In the genomic region with DNA sequence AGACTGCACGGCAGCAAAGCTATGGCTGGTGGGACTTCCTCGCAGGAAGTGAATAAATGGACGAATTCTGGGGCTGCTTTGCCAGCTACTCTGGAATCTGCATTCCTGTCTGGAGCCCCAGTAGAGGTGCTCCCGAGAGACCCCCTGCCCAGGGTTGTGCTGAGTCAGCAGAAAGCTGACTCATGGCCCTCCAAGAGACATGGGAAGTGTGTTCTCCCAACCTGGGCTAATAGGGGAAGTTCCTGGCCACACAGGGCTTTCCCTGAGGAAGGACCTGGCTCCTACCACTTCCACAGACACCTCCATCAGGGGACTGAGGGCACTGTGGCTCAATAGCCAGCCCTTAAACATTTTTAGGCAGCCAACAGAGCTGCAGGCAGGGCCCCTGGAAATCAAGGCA, we compare ENCODE assay signal across 28 mouse cellular contexts. TPM values are rescaled to one million over a fixed set of nuclear protein-coding genes. Genes with fewer than 3 reads are reported as not detected.
DNase-seq lines count a peak whose midpoint lies in the region; ATAC-seq lines count a peak whose summit lies in the region.
"Had no signal": no experiment of that assay in that cellular context is flagged by ENCODE, and none has a peak within 500 bp of the region (broad histone marks: within the 10 kb centered on the region; RNA-seq: fewer than 3 reads in every experiment).

No protein-coding gene starts in this region.

- no peak for ATAC-seq in kidney, embryonic 16.5 days (ENCODE audit: low FRiP score, low TSS enrichment)
- no peak for ATAC-seq in embryonic facial prominence, embryonic 15.5 days (ENCODE audit: insufficient number of reproducible peaks, low FRiP score, low TSS enrichment, low read depth)

- H3K27me3 ChIP-seq in kidney, embryonic 16.5 days (ENCODE audit: insufficient read depth, low read length): no peaks in the 10 kb centered on the region
- no peaks in the 10 kb centered on the region for H3K27me3 ChIP-seq in embryonic facial prominence, embryonic 15.5 days
- H3K27me3 ChIP-seq: embryonic facial prominence, embryonic 12.5 days; forebrain, embryonic 12.5 days had no signal

- no peak overlapping the region for H3K4me3 ChIP-seq in kidney, embryonic 16.5 days (ENCODE audit: low read length)
- no peak overlapping the region for H3K4me3 ChIP-seq in embryonic facial prominence, embryonic 15.5 days (replicated peaks)
- H3K4me3 ChIP-seq: embryonic facial prominence, embryonic 12.5 days; erythroblast, embryonic 14.5 days; forebrain, embryonic 12.5 days; gastrocnemius, adult 2 months; hindbrain, embryonic 12.5 days; left cerebral cortex, adult 2 months; midbrain, embryonic 12.5 days had no signal

- H3K27ac ChIP-seq in kidney, embryonic 16.5 days (ENCODE audit: low read length): no peak overlapping the region
- 0 out of 2 replicates have a peak overlapping the region, but pooled peaks have one; percentile 4 for H3K27ac ChIP-seq in embryonic facial prominence, embryonic 15.5 days (replicated peaks)
- H3K27ac ChIP-seq: embryonic facial prominence, embryonic 12.5 days; forebrain, embryonic 12.5 days; hindbrain, embryonic 12.5 days; kidney, postnatal 0 days; left cerebral cortex, adult 2 months; midbrain, embryonic 12.5 days had no signal

- no peak overlapping the region for H3K4me2 ChIP-seq in kidney, embryonic 16.5 days (replicated peaks; ENCODE audit: low read depth, low read length)
- H3K4me2 ChIP-seq in embryonic facial prominence, embryonic 15.5 days (replicated peaks): no peak overlapping the region
- H3K4me2 ChIP-seq: embryonic facial prominence, embryonic 12.5 days; forebrain, embryonic 12.5 days; hindbrain, embryonic 12.5 days; midbrain, embryonic 12.5 days had no signal

- no peaks in the 10 kb centered on the region for H3K9me3 ChIP-seq in kidney, embryonic 16.5 days (ENCODE audit: low read length)
- no peaks in the 10 kb centered on the region for H3K9me3 ChIP-seq in embryonic facial prominence, embryonic 15.5 days (replicated peaks)
- H3K9me3 ChIP-seq: embryonic facial prominence, embryonic 12.5 days; forebrain, embryonic 12.5 days; hindbrain, embryonic 12.5 days; midbrain, embryonic 12.5 days had no signal

- peak; percentile 89 for DNase-seq in heart, adult 11 months
- no peak for DNase-seq in heart, adult 9 months (ENCODE audit: low spot score in 2 of 2)
- DNase-seq in kidney, adult 18-20 months: no peak
- DNase-seq in 3T3-L1 (ENCODE audit: low read depth, low spot score): peak; percentile 25
- no peak for DNase-seq in embryo, embryonic 9.5 days (ENCODE audit: extremely low spot score)
- no peak for DNase-seq in left cerebral cortex, postnatal 14 days (ENCODE audit: low spot score in 2 of 2)
- DNase-seq: adrenal gland, adult 2 months; cerebellum, adult 11 months; cerebellum, postnatal 10 days; gastrocnemius, adult 2 months; left cerebral cortex, postnatal 4 days; right cerebral cortex, postnatal 25 days; spleen, adult 18-20 months had no signal

- peaks cover 4% of the 10 kb centered on the region; the same call in 1 of the 2 replicates for H3K4me1 ChIP-seq in kidney, embryonic 16.5 days (ENCODE audit: insufficient read depth, low read length)
- H3K4me1 ChIP-seq in embryonic facial prominence, embryonic 15.5 days: peaks cover 37% of the 10 kb centered on the region

- 0 out of 2 replicates have a peak overlapping the region, but pooled peaks have one; percentile 14 for H3K9ac ChIP-seq in kidney, embryonic 16.5 days (replicated peaks; ENCODE audit: low read length)
- no peak overlapping the region for H3K9ac ChIP-seq in embryonic facial prominence, embryonic 15.5 days
- H3K9ac ChIP-seq: embryonic facial prominence, embryonic 12.5 days; forebrain, embryonic 12.5 days; hindbrain, embryonic 12.5 days; midbrain, embryonic 12.5 days had no signal

- no peaks in the 10 kb centered on the region for H3K36me3 ChIP-seq in kidney, embryonic 16.5 days (ENCODE audit: insufficient read depth, low read length)
- H3K36me3 ChIP-seq in embryonic facial prominence, embryonic 15.5 days: no peaks in the 10 kb centered on the region
- H3K36me3 ChIP-seq: embryonic facial prominence, embryonic 12.5 days; forebrain, embryonic 12.5 days; hindbrain, embryonic 12.5 days; midbrain, embryonic 12.5 days had no signal

- WGBS in kidney, embryonic 16.5 days: 57% methylated on average over 4 of the region's 4 CpGs
- 56% methylated on average over 4 of the region's 4 CpGs for WGBS in embryonic facial prominence, embryonic 15.5 days

- intact Hi-C loops in left cerebral cortex, postnatal 14 days (cut with DNase I): no loop called here

RNA-seq across cellular contexts. Expression of gene Cryaa, which starts 50.4 kb away (rescaled TPM):
- not detected in 2 replicates for polyA plus RNA-seq in kidney, embryonic 16.5 days (2015; fragmentation: Nextera tagmentation; extraction: Ambion mirVana)
- polyA plus RNA-seq in embryonic facial prominence, embryonic 15.5 days (2015; fragmentation: Nextera tagmentation; extraction: Ambion mirVana): 9.2 and 14.2 TPM in 2 replicates
- total RNA-seq in left cerebral cortex, postnatal 14 days (2021): under 1 TPM; 0.37 to 0.61 TPM
- total RNA-seq: adrenal gland, adult 2 months; adrenal gland, postnatal 4 days; gastrocnemius, adult 2 months; gastrocnemius, postnatal 4 days; left cerebral cortex, adult 2 months; liver, adult 2 months had no signal
- polyA plus RNA-seq: adrenal gland, adult 2 months; erythroblast, embryonic 14.5 days; forebrain, embryonic 12.5 days; hindbrain, embryonic 12.5 days; liver, adult 2 months; liver, embryonic 16.5 days; midbrain, embryonic 12.5 days; neural tube, embryonic 11.5 days; urinary bladder, adult 2 months had no signal

Comparison
In these comparisons a context has a peak if more than half of its experiments do, and no peak if none do; other contexts are left out.
1. DNase-seq: peak in heart, adult 11 months (single experiment) and 3T3-L1 (single experiment); none in heart, adult 9 months (0 of 2), kidney, adult 18-20 months (single experiment), embryo, embryonic 9.5 days (single experiment) and left cerebral cortex, postnatal 14 days (0 of 2).